Mouse (Mus musculus) bone marrow macrophage, adult 2 months (primary cell): ENCODE results near the gene Commd8.

Experiments
- CTCF ChIP-seq: IDR thresholded peaks from 2 replicates; pipeline ENCODE4 v1.5.1; 2012; ENCODE audit warnings: low read depth, mild to moderate bottlenecking, low read length, moderate library complexity
- POLR2A ChIP-seq: IDR thresholded peaks from 2 replicates; pipeline ENCODE4 v1.6.1; 2012; ENCODE audit warnings: mild to moderate bottlenecking, low read depth, low read length, borderline replicate concordance

GRCm38 (mm10) chr5:72191932-72192331 is 23.9 kb upstream of the Commd8 start:
- no peak for TF ChIP-seq POLR2A
- TF ChIP-seq CTCF, result no peak
